Mouse (Mus musculus): Measurements from ENCODE around the gene Spen. TPM values are rescaled to one million over a fixed set of nuclear protein-coding genes. Genes with fewer than 3 reads are reported as not detected.

Gene Spen
- polyA plus RNA-seq, 1 experiment from 2014 or later, result 20.5 TPM

GRCm38 (mm10) chr4:141523128-141523527 lies 15.3 kb downstream of the Spen start:
- Histone ChIP-seq H3K4me1 (replicated peaks) (peaks cover 10% of the 10 kb centered on the region; the same call in 1 of the 2 replicates), H3K4me3 (replicated peaks) (no peak overlapping the region), H3K27me3 (no peaks in the 10 kb centered on the region), H3K27ac (no peak overlapping the region), H3K36me3 (peaks cover 34% of the 10 kb centered on the region), H3K9me3 (no peaks in the 10 kb centered on the region), H3K9ac (replicated peaks) (no peak overlapping the region), H3K4me2 (replicated peaks) (no peak overlapping the region)
- ATAC-seq, result no peak
- 80% methylated on average over 11 of the region's 11 CpGs for WGBS

- WGBS, result 94% methylated on average over 3 of the region's 3 CpGs
- Histone ChIP-seq H3K27me3 (no peaks in the 10 kb centered on the region), H3K4me1 (replicated peaks) (peaks cover 11% of the 10 kb centered on the region; the same call in 1 of the 2 replicates), H3K9me3 (no peaks in the 10 kb centered on the region), H3K36me3 (peaks cover 71% of the 10 kb centered on the region), H3K9ac (replicated peaks) (no peak overlapping the region), H3K4me2 (replicated peaks) (no peak overlapping the region), H3K27ac (no peak overlapping the region), H3K4me3 (replicated peaks) (no peak overlapping the region)
- ATAC-seq, result no peak
Observed at GRCm38 (mm10) chr4:141518386-141518785, 20.0 kb downstream of the Spen start.

DNA sequence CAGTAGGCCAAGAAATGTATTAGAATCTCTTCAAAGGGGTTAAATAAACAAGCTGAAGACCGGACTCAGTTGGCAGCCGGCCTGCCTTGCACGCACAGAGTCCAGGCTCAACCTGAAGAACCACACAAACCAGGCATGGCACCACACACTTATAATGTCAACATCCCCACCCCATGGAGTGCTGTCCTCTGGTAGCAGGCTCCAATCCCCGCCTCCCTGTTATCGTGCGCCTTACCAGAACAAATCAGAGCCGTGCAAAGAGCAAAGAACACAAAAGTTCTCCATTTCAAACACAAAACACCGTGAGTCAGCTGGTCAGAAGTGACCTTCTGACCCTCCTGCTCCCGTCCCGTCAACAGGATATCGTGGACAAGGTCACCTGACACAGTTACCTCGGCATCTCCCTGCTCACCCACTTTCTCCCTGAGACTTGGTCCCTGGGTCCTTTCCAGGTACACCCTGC lies 24.2 kb downstream of the Spen start:
- ATAC-seq, result no peak
- peaks cover 47% of the 10 kb centered on the region for H3K36me3 ChIP-seq
- H3K9me3 ChIP-seq, result no peaks in the 10 kb centered on the region

GRCm38 (mm10) chr4:141512145-141512544 lies 26.3 kb downstream of the Spen start:
- Histone ChIP-seq H3K27me3 (no peaks in the 10 kb centered on the region), H3K4me3 (replicated peaks) (no peak overlapping the region), H3K4me2 (replicated peaks) (no peak overlapping the region), H3K36me3 (peaks cover 30% of the 10 kb centered on the region), H3K9me3 (no peaks in the 10 kb centered on the region), H3K27ac (no peak overlapping the region), H3K9ac (replicated peaks) (no peak overlapping the region), H3K4me1 (replicated peaks) (peaks cover 10% of the 10 kb centered on the region)
- no peak for ATAC-seq
- 79% methylated on average over 6 of the region's 6 CpGs for WGBS

More for the DNA sequence above, 24.2 kb downstream of the Spen start:
- Histone ChIP-seq H3K4me2 (replicated peaks) (no peak overlapping the region), H3K4me3 (replicated peaks) (no peak overlapping the region), H3K9ac (replicated peaks) (0 out of 2 replicates have a peak overlapping the region, but pooled peaks have one; percentile 19), H3K27ac (no peak overlapping the region), H3K4me1 (replicated peaks) (peaks cover 6% of the 10 kb centered on the region; the same call in 1 of the 2 replicates), H3K27me3 (no peaks in the 10 kb centered on the region)
- WGBS, result 66% methylated on average over 12 of the region's 12 CpGs

DNA sequence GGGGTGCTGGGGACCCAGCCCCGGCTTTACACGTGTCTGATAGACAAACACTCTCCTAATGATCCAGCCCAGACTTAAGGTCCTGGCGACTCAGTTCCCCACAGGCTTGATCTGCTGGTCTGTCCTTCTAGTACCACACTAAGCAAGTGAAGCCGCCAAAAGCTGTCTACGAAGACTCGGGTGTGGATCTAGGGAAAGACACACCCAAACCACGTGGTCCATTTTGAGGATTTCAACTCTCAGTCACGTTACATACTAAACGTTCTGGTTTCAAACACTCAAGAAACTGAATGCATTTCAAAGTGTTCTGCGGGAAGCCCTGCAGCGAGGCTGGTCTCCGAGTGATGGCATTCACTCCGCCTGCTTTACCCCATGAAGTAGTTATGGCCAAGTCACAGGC lies 27.9 kb downstream of the Spen start:
- H3K27me3 ChIP-seq, result no peaks in the 10 kb centered on the region
- H3K9me3 ChIP-seq, result no peaks in the 10 kb centered on the region
- no peak for ATAC-seq
- no peak overlapping the region for H3K4me3 ChIP-seq (replicated peaks)
- H3K4me1 ChIP-seq (replicated peaks), result peaks cover 20% of the 10 kb centered on the region
- no peak overlapping the region for H3K4me2 ChIP-seq (replicated peaks)
- no peak overlapping the region for H3K9ac ChIP-seq (replicated peaks)
- 85% methylated on average over 13 of the region's 13 CpGs for WGBS
- H3K27ac ChIP-seq, result no peak overlapping the region
- H3K36me3 ChIP-seq, result peaks cover 13% of the 10 kb centered on the region

- Histone ChIP-seq H3K4me1 (replicated peaks) (peaks cover 24% of the 10 kb centered on the region), H3K4me2 (replicated peaks) (no peak overlapping the region; the same call in 1 of the 2 replicates), H3K9me3 (no peaks in the 10 kb centered on the region), H3K27ac (peak overlapping the region; percentile 85), H3K36me3 (no peaks in the 10 kb centered on the region), H3K9ac (replicated peaks) (no peak overlapping the region), H3K27me3 (no peaks in the 10 kb centered on the region), H3K4me3 (replicated peaks) (no peak overlapping the region)
- no peak for ATAC-seq
- WGBS, result 76% methylated on average over 10 of the region's 10 CpGs
Observed at GRCm38 (mm10) chr4:141506893-141507292, 31.5 kb downstream of the Spen start.

- no peaks in the 10 kb centered on the region for H3K27me3 ChIP-seq
- peak; percentile 77; the same call in 1 of the 2 replicates for ATAC-seq
- no peaks in the 10 kb centered on the region for H3K9me3 ChIP-seq
- 0 out of 2 replicates have a peak overlapping the region, but pooled peaks have one; percentile 16 for H3K9ac ChIP-seq (replicated peaks)
- H3K4me3 ChIP-seq (replicated peaks), result no peak overlapping the region
- 65% methylated on average over 10 of the region's 10 CpGs for WGBS
- no peaks in the 10 kb centered on the region for H3K36me3 ChIP-seq
- H3K27ac ChIP-seq, result peak overlapping the region; percentile 85
- no peak overlapping the region; the same call in 1 of the 2 replicates for H3K4me2 ChIP-seq (replicated peaks)
- peaks cover 29% of the 10 kb centered on the region for H3K4me1 ChIP-seq (replicated peaks)
Observed at GRCm38 (mm10) chr4:141506352-141506751, 32.0 kb downstream of the Spen start.

GRCm38 (mm10) chr4:141505810-141506209 lies 32.6 kb downstream of the Spen start:
- Histone ChIP-seq H3K9ac (replicated peaks) (no peak overlapping the region), H3K27ac (no peak overlapping the region), H3K4me2 (replicated peaks) (no peak overlapping the region), H3K4me1 (replicated peaks) (peaks cover 34% of the 10 kb centered on the region), H3K27me3 (no peaks in the 10 kb centered on the region), H3K36me3 (no peaks in the 10 kb centered on the region), H3K9me3 (no peaks in the 10 kb centered on the region), H3K4me3 (replicated peaks) (no peak overlapping the region)
- 95% methylated on average over 11 of the region's 11 CpGs for WGBS
- ATAC-seq, result no peak

- no peak for ATAC-seq
- no peak overlapping the region for H3K27ac ChIP-seq
- WGBS, result 87% methylated on average over 4 of the region's 4 CpGs
- no peaks in the 10 kb centered on the region for H3K36me3 ChIP-seq
- no peak overlapping the region for H3K4me3 ChIP-seq (replicated peaks)
- peaks cover 41% of the 10 kb centered on the region for H3K4me1 ChIP-seq (replicated peaks)
- H3K27me3 ChIP-seq, result no peaks in the 10 kb centered on the region
- no peak overlapping the region for H3K4me2 ChIP-seq (replicated peaks)
- no peaks in the 10 kb centered on the region for H3K9me3 ChIP-seq
- no peak overlapping the region for H3K9ac ChIP-seq (replicated peaks)
Observed at GRCm38 (mm10) chr4:141504471-141504870, 33.9 kb downstream of the Spen start.

GRCm38 (mm10) chr4:141502723-141503122 lies 35.7 kb downstream of the Spen start:
- H3K4me3 ChIP-seq (replicated peaks), result no peak overlapping the region
- no peaks in the 10 kb centered on the region for H3K36me3 ChIP-seq
- 77% methylated on average over 5 of the region's 5 CpGs for WGBS
- H3K4me1 ChIP-seq (replicated peaks), result peaks cover 49% of the 10 kb centered on the region
- no peak for ATAC-seq
- no peaks in the 10 kb centered on the region for H3K27me3 ChIP-seq
- no peak overlapping the region for H3K27ac ChIP-seq
- H3K4me2 ChIP-seq (replicated peaks), result no peak overlapping the region
- no peaks in the 10 kb centered on the region for H3K9me3 ChIP-seq
- H3K9ac ChIP-seq (replicated peaks), result no peak overlapping the region

DNA sequence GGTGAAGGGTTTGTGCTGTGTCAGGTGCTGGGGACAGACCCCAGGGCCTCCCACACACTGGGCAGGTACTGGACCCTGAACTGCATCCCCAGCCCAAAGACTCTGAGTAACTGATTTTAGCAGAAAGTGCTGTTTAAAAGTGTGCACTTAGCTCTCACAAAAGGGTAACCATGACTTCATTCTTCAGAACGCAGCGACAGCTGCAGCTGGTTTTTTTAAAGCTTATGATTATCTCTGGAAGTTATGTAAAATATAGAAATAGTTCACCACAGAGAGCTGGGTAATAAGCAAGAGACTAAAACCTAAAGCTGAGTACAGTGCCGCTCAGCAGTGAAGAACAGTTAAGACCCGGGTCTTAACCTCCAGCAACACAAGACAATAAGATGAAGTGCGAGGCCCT lies 37.3 kb downstream of the Spen start:
- 70% methylated on average over 5 of the region's 5 CpGs for WGBS
- H3K4me3 ChIP-seq (replicated peaks), result no peak overlapping the region
- peaks cover 36% of the 10 kb centered on the region for H3K4me1 ChIP-seq (replicated peaks)
- H3K27ac ChIP-seq, result no peak overlapping the region
- no peak overlapping the region for H3K4me2 ChIP-seq (replicated peaks)
- no peaks in the 10 kb centered on the region for H3K9me3 ChIP-seq
- no peak overlapping the region for H3K9ac ChIP-seq (replicated peaks)
- ATAC-seq, result no peak
- no peaks in the 10 kb centered on the region for H3K36me3 ChIP-seq
- no peaks in the 10 kb centered on the region for H3K27me3 ChIP-seq

GRCm38 (mm10) chr4:141500637-141501036 lies 37.8 kb downstream of the Spen start:
- H3K4me3 ChIP-seq (replicated peaks), result no peak overlapping the region
- WGBS, result 73% methylated on average over 4 of the region's 4 CpGs
- no peak overlapping the region for H3K9ac ChIP-seq (replicated peaks)
- ATAC-seq, result no peak
- no peak overlapping the region for H3K27ac ChIP-seq
- peaks cover 1% of the 10 kb centered on the region for H3K36me3 ChIP-seq
- H3K4me1 ChIP-seq (replicated peaks), result peaks cover 36% of the 10 kb centered on the region
- H3K4me2 ChIP-seq (replicated peaks), result no peak overlapping the region
- H3K9me3 ChIP-seq, result no peaks in the 10 kb centered on the region
- no peaks in the 10 kb centered on the region for H3K27me3 ChIP-seq

DNA sequence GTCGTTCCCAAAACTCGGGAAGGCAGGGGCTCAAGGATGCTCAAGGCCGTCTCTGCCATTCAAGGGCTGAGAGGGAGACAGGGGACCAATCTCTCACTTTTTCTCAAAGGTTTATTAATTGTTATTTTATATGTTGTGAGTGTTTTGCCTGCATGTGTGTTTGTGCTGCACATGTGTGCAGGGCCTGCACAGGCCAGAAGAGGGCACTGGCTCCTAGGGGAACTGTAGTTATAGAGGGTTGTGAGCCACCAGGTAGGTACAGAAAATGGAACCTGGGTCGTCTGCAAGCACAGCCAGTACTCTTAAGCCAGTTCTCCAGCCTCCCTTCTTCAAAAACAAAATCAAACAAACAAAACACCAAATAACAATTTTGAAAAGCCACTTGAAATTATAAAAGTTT lies 49.7 kb downstream of the Spen start:
- Histone ChIP-seq H3K36me3 (peaks cover 96% of the 10 kb centered on the region), H3K9me3 (no peaks in the 10 kb centered on the region), H3K27ac (no peak overlapping the region), H3K4me1 (replicated peaks) (no peaks in the 10 kb centered on the region), H3K27me3 (no peaks in the 10 kb centered on the region), H3K9ac (replicated peaks) (no peak overlapping the region), H3K4me2 (replicated peaks) (no peak overlapping the region), H3K4me3 (replicated peaks) (no peak overlapping the region)
- 91% methylated on average over 4 of the region's 4 CpGs for WGBS
- ATAC-seq, result no peak
